Mouse (Mus musculus) liver, embryonic 14.5 days (tissue): ENCODE measurements around the gene Trpd52l3. TPM values are rescaled to one million over a fixed set of nuclear protein-coding genes. Genes with fewer than 3 reads are reported as not detected.

Source experiments
- ATAC-seq: fragments of 200-750 bp; cut with Nextera tagmentation; 2 replicates; pipeline ENCODE4 v1.8.0; 2017; ENCODE audit warnings: moderate number of reproducible peaks, mild to moderate bottlenecking, moderate library complexity; ENCODE audit not compliant: insufficient read depth
- DNase-seq, 3 experiments: peaks; one replicate each; pipeline ENCODE4 v3.0.0-alpha.2; 2012 to 2013; ENCODE audit warnings: low read depth in 3 of 3, low spot score in 3 of 3
- H3K27ac ChIP-seq: fragments of 300-500 bp; sonication (generic); 2 replicates; pipeline ENCODE4 v1.5.1; 2014; ENCODE audit warnings: moderate library complexity, mild to moderate bottlenecking, control low read depth, inconsistent platforms
- H3K27me3 ChIP-seq: fragments of 300-500 bp; sonication (generic); 2 replicates; pipeline ENCODE4 v1.6.1; 2014; ENCODE audit warnings: mild to moderate bottlenecking, low read length, moderate library complexity; ENCODE audit not compliant: control insufficient read depth, insufficient read depth
- H3K36me3 ChIP-seq: fragments of 300-500 bp; sonication (generic); replicated peaks from 2 replicates; pipeline ENCODE4 v1.6.1; 2014; ENCODE audit warnings: low read depth; ENCODE audit not compliant: control insufficient read depth, insufficient read depth
- H3K4me1 ChIP-seq, 2 experiments: fragments of 200-500 bp in 1 of 2; fragments of 300-500 bp in 1 of 2; sonication (generic) in 1 of 2; replicated peaks; 2 replicates each; pipeline ENCODE4 v1.6.1; 2012 to 2014; ENCODE audit warnings: antibody characterized with exemption in 1 of 2, inconsistent platforms in 1 of 2, low read length in 1 of 2; ENCODE audit not compliant: control insufficient read depth in 2 of 2, insufficient read depth in 2 of 2
- H3K4me2 ChIP-seq: fragments of 300-500 bp; sonication (generic); 2 replicates; pipeline ENCODE4 v1.6.1; 2014; ENCODE audit warnings: low read depth, mild to moderate bottlenecking, control low read depth, moderate library complexity
- H3K4me3 ChIP-seq, 2 experiments: fragments of 200-500 bp in 1 of 2; fragments of 300-500 bp in 1 of 2; sonication (generic) in 1 of 2; 2 replicates each; pipeline ENCODE4 v1.5.1; 2012 to 2014; ENCODE audit warnings: low read depth in 2 of 2, low read length in 2 of 2, mild to moderate bottlenecking in 2 of 2, control low read depth in 1 of 2, inconsistent platforms in 1 of 2, moderate library complexity in 1 of 2; ENCODE audit not compliant: insufficient read depth in 1 of 2
- H3K9ac ChIP-seq: fragments of 300-500 bp; sonication (generic); replicated peaks from 2 replicates; pipeline ENCODE4 v1.6.1; 2014; ENCODE audit warnings: mild to moderate bottlenecking, control low read depth, moderate library complexity
- H3K9me3 ChIP-seq: fragments of 300-500 bp; sonication (generic); 2 replicates; pipeline ENCODE4 v1.6.1; 2016; ENCODE audit warnings: low read length, mixed read lengths; ENCODE audit not compliant: control insufficient read depth
- CTCF ChIP-seq: IDR thresholded peaks from 2 replicates; pipeline ENCODE4 v1.5.1; 2016; ENCODE audit warnings: antibody characterized with exemption, low read depth, control low read depth
- EP300 ChIP-seq: IDR thresholded peaks from 2 replicates; pipeline ENCODE4 v1.6.1; 2016; ENCODE audit warnings: antibody characterized with exemption, low read depth
- WGBS: fragments of 180-500 bp; shearing (Covaris S2); extraction: QIAGEN DNeasy Blood & Tissue Kit; methylation state at CpG from one replicate; pipeline ENCODE4 v1.1.7; 2014; ENCODE audit not compliant: insufficient replicate concordance; 5-methylcytosine and 5-hydroxymethylcytosine counted together
- polyA plus RNA-seq, 2 experiments: library from polyadenylated mRNA; depleted of rRNA in 1 of 2; stranded (reverse) in 1 of 2; unstranded in 1 of 2; fragments of >200 nt; fragmentation: Nextera tagmentation in 1 of 2; extraction: Ambion mirVana in 1 of 2; gene quantifications; 2 replicates each; pipeline versions ENCODE4 v1.2.1 to v1.2.3; 2012 to 2014

Gene Trpd52l3
- polyA plus RNA-seq, 2 experiments: not detected

- peak overlapping the region; percentile 66; the same call in 1 of the 2 replicates for H3K27ac ChIP-seq
- H3K27me3 ChIP-seq: no peaks in the 10 kb centered on the region
- H3K4me2 ChIP-seq: peak overlapping the region; percentile 55
- 35% methylated on average over 3 of the region's 3 CpGs for WGBS
- ATAC-seq (no peak), DNase-seq (no peak)
- no peak overlapping the region for H3K4me3 ChIP-seq
- H3K36me3 ChIP-seq: peaks cover 8% of the 10 kb centered on the region; the same call in 1 of the 2 replicates
- no peak for TF ChIP-seq CTCF
- no peak for TF ChIP-seq EP300
- H3K9me3 ChIP-seq: no peaks in the 10 kb centered on the region
- peaks cover 20 to 22% of the 10 kb centered on the region in 2 experiments for H3K4me1 ChIP-seq
- peak overlapping the region; percentile 11; the same call in 1 of the 2 replicates for H3K9ac ChIP-seq
These were observed 47.9 kb downstream of the Trpd52l3 start for GRCm38 (mm10) chr19:30051479-30051878.

GRCm38 (mm10) chr19:30054218-30054617 lies 50.6 kb downstream of the Trpd52l3 start:
- DNase-seq (no peak), ATAC-seq (no peak)
- Histone ChIP-seq H3K4me2 (no peak overlapping the region), H3K9me3 (no peaks in the 10 kb centered on the region), H3K36me3 (no peaks in the 10 kb centered on the region), H3K27me3 (no peaks in the 10 kb centered on the region), H3K4me1 (peaks cover 14 to 20% of the 10 kb centered on the region in 2 experiments), H3K9ac (no peak overlapping the region), H3K27ac (no peak overlapping the region), H3K4me3 (no peak overlapping the region)
- WGBS: 83% methylated on average over 2 of the region's 2 CpGs
- TF ChIP-seq CTCF: no peak
- no peak for TF ChIP-seq EP300

Other genes starting within 250 kb of the Trpd52l3 start
- 4.0 and 4.1 TPM in 2 replicates for gene 9930021J03Rik, start 197.8 kb upstream of the Trpd52l3 start, polyA plus RNA-seq (2012; rRNA removed)
- 1.9 TPM in 2 replicates for gene 9930021J03Rik, start 197.8 kb upstream of the Trpd52l3 start, polyA plus RNA-seq (2014; fragmentation: Nextera tagmentation; extraction: Ambion mirVana)
- 2.6 and 4.3 TPM in 2 replicates for gene Ranbp6, start 190.8 kb upstream of the Trpd52l3 start, polyA plus RNA-seq (2012; rRNA removed)
- 6.2 and 6.5 TPM in 2 replicates for gene Ranbp6, start 190.8 kb upstream of the Trpd52l3 start, polyA plus RNA-seq (2014; fragmentation: Nextera tagmentation; extraction: Ambion mirVana)
- gene Il33, start 78.7 kb upstream of the Trpd52l3 start, polyA plus RNA-seq (2012; rRNA removed): 0.32 and 0.45 TPM in 2 replicates
- gene Il33, start 78.7 kb upstream of the Trpd52l3 start, polyA plus RNA-seq (2014; fragmentation: Nextera tagmentation; extraction: Ambion mirVana): 0.39 and 1.1 TPM in 2 replicates
- gene Uhrf2, start 26.7 kb downstream of the Trpd52l3 start, polyA plus RNA-seq (2012; rRNA removed): 35.5 and 38.6 TPM in 2 replicates
- 30.8 and 33.5 TPM in 2 replicates for gene Uhrf2, start 26.7 kb downstream of the Trpd52l3 start, polyA plus RNA-seq (2014; fragmentation: Nextera tagmentation; extraction: Ambion mirVana)
- 19.2 and 24.6 TPM in 2 replicates for gene Gldc, start 171.6 kb downstream of the Trpd52l3 start, polyA plus RNA-seq (2012; rRNA removed)
- gene Gldc, start 171.6 kb downstream of the Trpd52l3 start, polyA plus RNA-seq (2014; fragmentation: Nextera tagmentation; extraction: Ambion mirVana): 15.7 and 20.8 TPM in 2 replicates
- gene Mbl2, start 229.2 kb downstream of the Trpd52l3 start, polyA plus RNA-seq (2012; rRNA removed): 0.65 and 0.86 TPM in 2 replicates
- gene Mbl2, start 229.2 kb downstream of the Trpd52l3 start, polyA plus RNA-seq (2014; fragmentation: Nextera tagmentation; extraction: Ambion mirVana): 1.5 and 2.3 TPM in 2 replicates